Mouse (Mus musculus): ENCODE results near the gene Tmc5.

Tmc5 gene

DNA sequence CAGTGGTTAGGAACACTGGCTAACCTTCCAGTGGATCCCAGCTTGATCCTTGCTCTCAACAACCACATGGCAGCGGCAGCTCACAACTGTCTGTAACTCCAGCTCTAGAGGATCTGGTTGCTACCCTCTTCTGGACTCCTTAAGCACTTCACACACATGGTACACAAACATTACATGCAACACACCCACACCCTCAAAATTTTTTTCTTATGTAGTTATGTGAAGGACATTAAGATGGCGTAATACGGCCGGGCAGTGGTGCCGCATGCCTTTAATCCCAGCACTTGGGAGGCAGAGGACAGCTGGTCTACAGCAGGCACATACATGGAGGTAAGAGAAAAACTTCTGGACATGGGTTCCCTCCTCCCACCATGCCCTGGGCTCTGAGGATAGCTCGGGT is 99.0 kb downstream of the Tmc5 start:
- in situ Hi-C loops (cut with MseI, MboI) = no loop called here

DNA sequence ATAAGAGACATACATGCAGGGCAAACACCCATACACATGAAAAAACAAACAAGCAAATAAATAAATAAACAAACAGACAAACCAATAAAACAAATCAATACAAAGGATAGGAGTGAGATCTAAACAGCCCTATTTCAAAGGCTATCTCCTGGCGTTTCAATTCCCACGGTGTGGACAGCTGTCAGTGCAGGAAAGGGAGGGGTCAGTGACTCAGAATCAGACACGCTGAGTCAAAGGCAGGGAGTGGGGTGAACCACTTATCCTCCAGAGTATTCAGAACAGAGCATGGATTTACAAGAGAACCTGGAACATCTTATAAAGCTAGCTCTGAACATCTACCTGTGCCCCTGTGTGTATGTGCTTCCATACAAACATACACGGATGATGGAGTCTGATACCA is 100.1 kb downstream of the Tmc5 start:
- in situ Hi-C loops (cut with MseI, MboI) = no loop called here

DNA sequence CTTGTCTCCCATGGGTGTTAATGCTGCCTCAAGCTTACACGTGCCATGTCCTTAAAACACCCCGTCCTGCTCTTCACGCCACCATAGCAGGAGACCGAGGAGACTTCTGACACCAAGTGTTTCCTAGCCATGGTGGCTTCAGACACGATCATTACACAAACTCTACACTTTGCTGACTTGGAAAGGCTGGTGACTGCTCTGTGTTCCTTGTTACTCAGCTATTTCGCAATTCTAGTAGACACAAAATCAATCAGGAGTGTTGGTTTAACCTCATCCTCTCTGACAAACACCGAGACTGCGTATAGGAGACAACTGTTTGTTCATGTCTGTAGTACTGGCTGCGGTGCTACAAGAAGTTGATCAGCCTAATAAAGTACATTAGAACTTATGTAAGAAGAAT is 101.8 kb downstream of the Tmc5 start:
- in situ Hi-C loops (cut with MseI, MboI) = no loop called here

DNA sequence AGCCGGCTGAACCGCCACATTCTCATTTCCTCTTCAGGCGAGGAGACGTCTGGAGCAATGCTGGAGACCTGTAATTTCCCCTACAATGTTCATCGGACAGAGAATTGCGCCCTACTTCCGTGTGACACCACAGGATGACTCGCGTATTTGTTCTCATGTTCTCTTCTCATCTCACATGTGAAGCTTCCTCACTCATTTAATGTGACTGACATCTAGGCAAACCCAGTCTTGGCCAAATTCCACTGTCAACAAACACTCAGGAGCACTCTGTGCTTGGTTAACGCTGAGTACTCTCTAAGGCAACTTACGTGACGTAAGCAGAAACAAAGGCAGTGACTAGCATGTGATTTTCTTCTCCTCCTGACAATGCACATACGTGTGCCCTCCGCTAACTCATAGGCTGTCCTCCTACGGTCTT is 106.1 kb downstream of the Tmc5 start:
- in situ Hi-C loops (cut with MseI, MboI) = no loop called here

DNA sequence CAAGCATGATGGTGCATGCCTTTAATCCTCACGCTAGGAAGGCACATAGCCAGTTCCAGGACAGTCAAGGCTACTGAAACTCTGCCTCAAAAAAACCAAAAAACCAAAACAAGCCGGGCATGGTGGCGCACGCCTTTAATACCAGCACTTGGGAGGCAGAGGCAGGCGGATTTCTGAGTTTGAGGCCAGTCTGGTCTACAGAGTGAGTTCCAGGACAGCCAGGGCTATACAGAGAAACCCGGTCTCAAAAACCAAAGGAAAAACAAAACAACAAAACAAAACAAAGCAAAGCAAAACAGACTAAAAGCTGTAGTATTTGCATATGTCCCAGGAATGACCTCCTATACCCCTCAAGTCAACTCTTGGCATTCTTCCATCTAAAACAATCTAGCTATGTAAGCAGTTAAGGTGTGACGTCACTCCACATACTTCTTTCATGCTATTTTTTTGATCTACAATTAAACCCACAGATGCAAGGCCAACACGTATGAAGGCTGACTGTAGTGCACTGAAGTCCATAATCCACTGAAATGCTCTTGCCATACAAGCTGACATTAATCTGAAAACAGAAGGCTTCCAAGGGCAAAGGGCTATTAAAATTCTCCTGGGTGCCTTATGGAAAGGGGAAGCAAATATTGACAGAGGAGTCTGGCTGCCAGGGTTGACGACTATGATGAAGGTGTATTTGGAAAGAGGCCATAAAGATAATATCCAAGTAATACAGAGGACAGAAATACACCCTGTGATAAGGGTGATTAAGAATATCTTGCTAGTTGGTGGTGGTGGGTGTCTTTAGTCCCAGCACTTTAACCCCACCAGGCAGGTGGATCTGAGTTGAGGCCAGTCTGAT is 107.1 kb downstream of the Tmc5 start:
- in situ Hi-C loops (cut with MseI, MboI) = no loop called here

DNA sequence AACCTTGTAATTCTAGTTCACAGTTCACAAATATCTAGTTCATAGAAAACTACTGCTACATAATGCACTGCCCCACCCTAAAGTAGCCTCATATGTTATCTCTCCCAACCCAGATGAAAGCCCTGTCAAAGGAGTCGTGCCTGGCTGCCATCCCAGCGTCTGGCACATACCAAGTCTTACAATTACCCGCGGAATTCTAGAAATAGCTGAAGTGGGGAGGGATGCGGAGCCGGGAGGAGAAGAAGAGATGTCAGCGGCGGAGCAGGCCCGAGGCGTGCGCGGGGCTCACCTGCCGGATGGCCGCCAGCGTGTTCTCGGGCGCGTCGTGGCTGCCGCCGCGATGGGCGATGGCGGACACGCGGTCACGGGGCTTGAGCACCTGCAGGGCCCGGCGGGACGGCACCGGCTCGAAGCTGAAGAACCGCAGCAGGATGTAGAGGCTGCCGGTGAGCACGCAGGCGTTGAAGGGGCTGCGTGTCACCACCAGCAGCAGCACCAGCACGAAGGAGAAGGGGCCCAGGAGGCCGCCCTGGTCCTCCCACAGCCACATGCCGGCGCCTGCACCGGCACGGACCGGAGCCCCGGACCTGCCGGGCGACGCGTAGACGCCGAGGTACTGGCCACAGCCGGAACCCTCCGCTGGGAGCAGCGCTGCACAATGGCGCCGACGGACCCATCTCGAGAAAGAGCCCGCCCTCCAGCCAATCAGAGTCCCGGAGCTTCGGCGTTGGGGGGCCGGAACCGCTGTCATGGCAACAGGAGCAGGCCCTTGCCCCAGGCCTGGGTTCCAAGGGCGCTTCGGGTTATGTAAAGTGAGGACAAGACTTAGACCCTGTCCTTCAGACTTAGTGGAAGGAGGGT is 108.2 kb downstream of the Tmc5 start, which contains the start of gene Gde1:
Gene Gde1 (minus strand): TSS at position 678 of the 861 bp plus-strand sequence.
- in situ Hi-C loops (cut with MseI, MboI) = no loop called here

DNA sequence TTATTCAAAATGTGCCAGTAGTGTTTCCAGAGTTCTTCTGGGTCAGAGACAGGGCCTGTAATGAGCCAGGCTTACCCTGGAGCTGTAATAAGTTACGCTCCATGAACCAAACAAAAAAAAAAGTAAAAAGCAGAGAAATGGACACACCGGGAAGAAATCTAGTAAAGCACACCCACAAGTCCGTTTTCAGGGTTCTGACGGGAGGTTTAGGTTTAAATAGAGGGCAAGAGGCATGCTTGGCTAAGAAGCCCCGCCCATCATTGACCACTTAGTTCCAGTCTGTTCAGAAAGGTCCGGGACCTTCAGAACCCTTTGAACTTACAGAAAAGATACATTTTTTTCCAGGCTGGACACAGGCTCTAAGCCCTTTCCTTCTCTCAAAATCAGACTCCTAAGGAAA is 109.0 kb downstream of the Tmc5 start:
- in situ Hi-C loops (cut with MseI, MboI) = no loop called here

DNA sequence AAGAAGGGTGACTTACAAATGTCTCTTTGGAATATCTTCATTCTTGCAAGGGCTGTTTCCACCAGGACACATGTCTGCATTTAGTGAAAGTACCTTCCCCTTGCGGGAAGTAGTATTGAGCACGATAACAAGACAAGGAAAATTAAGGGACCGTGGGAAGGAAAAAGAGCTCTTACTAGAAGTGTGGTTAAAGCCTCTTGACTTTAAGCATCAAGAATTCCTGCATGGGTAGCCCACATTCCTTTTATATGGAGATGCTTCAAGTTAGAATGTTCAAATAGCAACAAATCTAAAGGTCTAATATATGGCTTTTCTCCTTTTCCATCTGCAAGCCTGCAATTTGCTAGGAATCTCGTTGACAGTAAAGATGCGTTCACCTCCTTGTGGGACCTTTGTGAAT is 109.4 kb downstream of the Tmc5 start:
- in situ Hi-C loops (cut with MseI, MboI) = no loop called here

DNA sequence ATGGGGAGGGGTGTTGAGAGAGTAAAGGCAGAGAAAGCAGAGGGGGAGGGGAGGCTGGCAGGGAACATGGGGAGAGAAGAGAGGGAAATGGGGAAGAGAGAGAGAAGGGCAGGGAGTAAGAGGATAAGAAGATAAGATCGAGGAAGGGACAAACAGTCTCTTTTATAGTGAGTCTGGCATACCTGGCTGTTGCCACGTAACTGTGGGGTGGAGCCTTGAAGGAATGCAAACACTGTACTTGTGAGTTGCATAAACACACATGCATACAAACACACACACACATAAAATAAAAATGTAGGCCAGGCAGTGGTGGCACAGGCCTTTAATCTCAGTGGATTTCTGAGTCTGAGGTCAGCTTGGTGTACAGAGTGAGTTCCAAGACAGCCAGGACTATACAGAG is 110.1 kb downstream of the Tmc5 start:
- in situ Hi-C loops (cut with MseI, MboI) = no loop called here

DNA sequence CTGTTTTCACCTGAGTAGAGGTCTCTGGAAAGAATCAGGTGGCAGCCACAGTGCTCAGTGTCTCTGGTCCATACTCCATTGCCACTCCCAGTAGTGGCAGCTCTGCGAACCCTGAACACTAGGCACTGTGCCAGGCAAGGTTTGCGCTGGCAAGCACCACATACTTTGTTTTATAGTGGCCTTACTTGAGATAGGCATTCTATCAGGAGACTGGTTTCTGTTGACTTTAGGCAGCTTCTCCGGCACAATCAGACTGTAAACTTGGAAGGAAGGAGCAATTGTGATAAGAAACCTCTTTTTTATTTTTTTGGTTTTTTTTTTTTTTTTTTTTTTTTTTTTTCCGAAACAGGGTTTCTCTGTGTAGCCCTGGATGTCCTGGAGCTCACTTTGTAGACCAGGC is 110.9 kb downstream of the Tmc5 start:
- in situ Hi-C loops (cut with MseI, MboI) = no loop called here

DNA sequence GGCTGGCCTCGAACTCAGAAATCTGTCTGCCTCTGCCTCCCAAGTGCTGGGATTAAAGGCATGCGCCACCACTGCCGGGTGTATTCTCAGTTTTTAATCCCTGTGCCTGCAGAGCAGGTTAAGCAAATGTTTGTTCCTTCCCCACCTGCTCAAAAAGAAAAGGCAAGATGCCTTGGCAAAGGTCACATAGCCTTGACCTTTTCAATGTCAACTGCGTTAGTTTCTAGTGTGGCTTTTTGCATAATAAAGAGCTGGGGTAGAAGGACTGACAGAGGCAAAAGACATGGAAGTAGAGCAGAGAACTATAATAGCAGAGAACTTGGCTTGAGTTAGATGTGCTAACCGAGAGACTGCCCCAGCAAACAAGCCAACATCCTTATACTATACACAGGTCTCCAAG is 113.7 kb downstream of the Tmc5 start:
- in situ Hi-C loops (cut with MseI, MboI) = no loop called here

DNA sequence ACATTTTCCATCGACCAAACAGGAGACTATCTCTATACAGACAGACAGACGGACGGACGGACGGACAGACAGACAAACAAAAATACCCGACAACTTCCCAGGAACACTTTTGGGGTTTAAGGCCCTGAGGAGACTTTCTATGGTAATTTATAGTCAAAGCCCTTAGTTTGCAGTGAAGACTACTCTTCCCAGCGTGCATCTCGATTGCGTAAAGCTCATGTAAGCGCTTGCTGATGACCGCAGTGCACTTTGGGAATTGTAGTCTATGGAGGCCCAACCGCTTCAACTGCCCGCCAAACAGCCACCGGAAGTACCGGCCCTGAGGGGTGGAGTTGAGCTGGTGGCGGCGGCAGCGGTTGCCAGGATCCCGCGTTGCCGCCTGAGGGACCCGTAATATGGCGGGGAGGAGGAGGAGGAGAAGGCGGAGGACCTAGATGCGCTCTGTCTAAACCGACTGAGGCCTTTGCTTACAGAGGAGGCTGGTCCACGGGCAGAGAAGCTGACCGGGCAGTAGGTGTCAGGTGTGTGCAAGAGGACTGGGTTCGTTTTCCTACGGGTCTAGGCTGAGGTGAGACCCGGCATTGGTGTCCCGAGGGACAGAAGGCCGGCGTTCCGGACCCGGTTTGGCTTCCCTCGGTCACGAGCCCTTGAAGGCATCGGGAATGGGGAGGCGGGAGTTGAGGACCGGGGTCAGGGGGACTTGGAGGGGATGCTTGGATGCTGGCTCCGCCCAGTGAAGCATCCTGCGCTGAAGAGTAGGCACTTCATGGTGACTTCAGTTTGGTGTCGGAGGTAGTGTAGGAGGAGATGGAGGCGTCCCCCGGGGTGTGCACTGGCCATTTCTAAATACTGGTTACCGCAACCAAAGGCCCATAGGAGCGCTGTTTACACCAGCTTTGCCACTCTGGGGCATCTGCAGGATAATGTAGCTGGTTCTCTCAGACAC is 115.4 kb downstream of the Tmc5 start, which contains the start of gene Ccp110:
Gene Ccp110 (plus strand): TSS at position 325 of the 946 bp plus-strand sequence.
- in situ Hi-C loops (cut with MseI, MboI) = no loop called here

DNA sequence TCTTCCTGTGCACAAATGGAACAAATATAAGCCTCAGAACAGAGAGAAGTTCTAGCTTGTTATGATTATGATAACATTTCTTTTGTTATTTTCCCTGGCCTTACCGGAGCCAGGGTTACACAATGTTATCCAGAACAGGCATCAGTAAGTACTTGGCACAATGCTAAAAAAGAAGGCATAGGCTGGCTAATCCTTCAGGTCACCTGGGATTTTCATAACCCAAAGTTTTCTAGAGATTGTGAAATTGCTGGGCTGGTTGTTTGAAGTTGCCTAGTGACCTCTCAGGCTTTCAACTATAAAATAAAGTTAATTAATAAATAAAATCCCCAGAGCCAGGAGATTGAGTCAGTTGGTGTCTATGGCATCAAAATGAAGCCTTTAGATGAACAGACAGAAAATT is 117.8 kb downstream of the Tmc5 start:
- in situ Hi-C loops (cut with MseI, MboI) = no loop called here

DNA sequence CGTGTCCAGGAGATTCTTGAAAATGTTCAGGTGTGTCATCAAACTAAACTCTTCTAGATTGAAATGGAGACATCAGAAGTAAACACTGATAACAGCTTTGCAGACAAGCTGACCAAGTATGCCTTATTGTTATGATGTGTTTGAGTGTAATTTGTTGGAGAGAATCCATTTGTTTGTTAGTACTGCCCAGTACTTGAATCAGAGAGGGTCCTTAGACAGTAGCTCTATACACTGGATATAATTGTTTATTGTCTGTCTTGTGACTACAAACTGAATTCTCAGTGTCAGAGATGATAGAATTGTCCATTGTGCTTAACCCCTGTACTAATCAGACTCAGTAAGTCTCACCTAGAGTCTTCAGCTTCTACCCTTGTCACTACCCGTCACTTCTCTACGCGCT is 121.0 kb downstream of the Tmc5 start:
- in situ Hi-C loops (cut with MseI, MboI) = no loop called here

DNA sequence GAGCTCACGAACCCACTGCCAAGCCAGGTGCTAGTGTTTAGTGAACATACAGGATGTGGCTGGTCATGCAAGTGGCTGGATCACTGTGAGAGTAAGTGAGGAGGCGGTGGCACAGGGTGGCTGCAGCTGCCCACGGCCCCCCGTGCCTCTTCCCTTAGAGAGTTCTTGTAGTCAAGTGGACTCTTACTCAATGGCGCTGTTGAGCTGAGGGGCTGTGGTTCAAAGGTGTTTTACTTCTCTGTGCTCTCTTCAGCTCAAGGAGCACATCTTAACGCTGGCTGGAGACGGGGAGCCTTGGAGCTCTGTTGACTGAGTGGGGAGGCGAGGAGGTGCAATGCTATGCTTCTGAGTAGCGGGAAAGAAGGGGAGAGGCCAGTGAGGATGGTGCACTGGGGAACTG is 126.8 kb downstream of the Tmc5 start:
- in situ Hi-C loops (cut with MseI, MboI) = no loop called here

All from mouse trophoblast stem cell (cell line).